Mouse (Mus musculus): ENCODE measurements at regions not wholly inside any gene's neighbourhood (a gene's known extent, or its start where the extent isn't known, plus 50 kb on each side); places are given as distances from the start of the nearest gene placed in this dataset.

DNA sequence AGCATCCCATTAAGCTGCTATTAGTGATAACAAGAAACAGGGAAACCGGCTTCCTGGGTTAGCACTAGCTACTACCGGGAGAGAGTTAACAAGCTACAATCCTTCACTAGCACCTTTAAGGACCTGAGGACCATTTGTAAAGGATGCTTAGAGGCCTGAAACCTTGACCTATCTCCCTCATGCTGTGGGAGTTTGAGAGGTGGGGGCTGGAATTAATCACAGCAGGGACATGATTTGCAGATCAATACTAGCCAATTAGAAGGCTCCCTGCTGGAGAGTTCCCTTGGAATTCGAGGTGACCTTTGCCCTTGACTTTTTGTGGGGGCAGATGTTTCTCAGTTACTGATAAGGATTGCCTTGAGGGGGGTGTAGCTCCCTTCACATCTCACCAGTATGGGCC, 189.3 kb upstream of the Klf7 start:
- Histone ChIP-seq H3K9ac (replicated peaks; ENCODE audit: low read depth, low read length) (no peak overlapping the region), H3K4me3 (ENCODE audit: low read depth, low read length) (no peak overlapping the region), H3K4me1 (ENCODE audit: control insufficient read depth, insufficient read depth) (peaks cover 10% of the 10 kb centered on the region; the same call in 1 of the 2 replicates), H3K9me3 (replicated peaks; ENCODE audit: control insufficient read depth, low read length) (no peaks in the 10 kb centered on the region), H3K27me3 (ENCODE audit: control insufficient read depth, insufficient read depth, low read length) (no peaks in the 10 kb centered on the region), H3K27ac (ENCODE audit: low read depth) (no peak overlapping the region), H3K36me3 (replicated peaks; ENCODE audit: control insufficient read depth, insufficient read depth, low read length) (no peaks in the 10 kb centered on the region), H3K4me2 (ENCODE audit: low read depth, low read length) (no peak overlapping the region)
- DNase-seq (ENCODE audit: low spot score): no peak
- WGBS: 51% methylated on average over 3 of the region's 3 CpGs
- TF ChIP-seq EP300 (IDR thresholded peaks at IDR 0.05; ENCODE audit: low read depth) (no peak), CTCF (IDR thresholded peaks at IDR 0.05; ENCODE audit: low read depth) (no peak)
- no peak for ATAC-seq (ENCODE audit: insufficient read depth, low read depth)

- 68% methylated on average over 15 of the region's 15 CpGs for WGBS
- TF ChIP-seq EP300 (IDR thresholded peaks at IDR 0.05; ENCODE audit: low read depth) (no peak), CTCF (IDR thresholded peaks at IDR 0.05; ENCODE audit: low read depth) (no peak)
- Histone ChIP-seq H3K27me3 (ENCODE audit: control insufficient read depth, insufficient read depth, low read length) (no peaks in the 10 kb centered on the region), H3K9me3 (replicated peaks; ENCODE audit: control insufficient read depth, low read length) (no peaks in the 10 kb centered on the region), H3K9ac (replicated peaks; ENCODE audit: low read depth, low read length) (no peak overlapping the region), H3K4me1 (ENCODE audit: control insufficient read depth, insufficient read depth) (peaks cover 19% of the 10 kb centered on the region), H3K4me3 (ENCODE audit: low read depth, low read length) (no peak overlapping the region), H3K36me3 (replicated peaks; ENCODE audit: control insufficient read depth, insufficient read depth, low read length) (no peaks in the 10 kb centered on the region), H3K4me2 (ENCODE audit: low read depth, low read length) (0 out of 2 replicates have a peak overlapping the region, but pooled peaks have one; percentile 23), H3K27ac (ENCODE audit: low read depth) (peak overlapping the region; percentile 64)
- DNase-seq (ENCODE audit: low spot score) (no peak), ATAC-seq (ENCODE audit: insufficient read depth, low read depth) (no peak)
Measured at GRCm38 (mm10) chr1:64308560-64308959, 186.5 kb upstream of the Klf7 start.

DNA sequence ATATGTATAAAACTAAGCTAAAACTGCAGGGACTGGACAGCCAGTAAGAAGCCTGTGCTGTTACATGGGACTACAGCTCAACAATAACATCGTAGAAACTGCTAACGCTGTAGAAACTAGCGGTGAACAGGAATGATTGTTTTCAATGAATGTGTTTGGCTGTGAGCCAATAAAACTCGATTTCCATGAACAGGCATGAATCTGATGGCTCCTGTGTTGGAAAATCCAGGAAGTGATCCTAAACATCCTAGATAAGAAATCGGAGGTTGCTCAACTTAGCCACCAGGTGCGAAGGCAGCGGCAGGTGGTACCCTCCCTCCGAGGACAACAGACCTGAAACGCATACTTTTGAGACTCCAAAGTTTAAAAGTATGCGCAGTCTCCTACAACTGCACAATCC, 186.0 kb upstream of the Klf7 start:
- Histone ChIP-seq H3K4me2 (ENCODE audit: low read depth, low read length) (0 out of 2 replicates have a peak overlapping the region, but pooled peaks have one; percentile 23), H3K27me3 (ENCODE audit: control insufficient read depth, insufficient read depth, low read length) (no peaks in the 10 kb centered on the region), H3K4me1 (ENCODE audit: control insufficient read depth, insufficient read depth) (peaks cover 22% of the 10 kb centered on the region), H3K36me3 (replicated peaks; ENCODE audit: control insufficient read depth, insufficient read depth, low read length) (no peaks in the 10 kb centered on the region), H3K9me3 (replicated peaks; ENCODE audit: control insufficient read depth, low read length) (no peaks in the 10 kb centered on the region), H3K27ac (ENCODE audit: low read depth) (peak overlapping the region; percentile 64), H3K9ac (replicated peaks; ENCODE audit: low read depth, low read length) (no peak overlapping the region), H3K4me3 (ENCODE audit: low read depth, low read length) (no peak overlapping the region)
- ATAC-seq (ENCODE audit: insufficient read depth, low read depth) (no peak), DNase-seq (ENCODE audit: low spot score) (no peak)
- 64% methylated on average over 10 of the region's 10 CpGs for WGBS
- TF ChIP-seq EP300 (IDR thresholded peaks at IDR 0.05; ENCODE audit: low read depth) (no peak), CTCF (IDR thresholded peaks at IDR 0.05; ENCODE audit: low read depth) (no peak)

GRCm38 (mm10) chr1:64305427-64306213, 183.5 kb upstream of the Klf7 start:
- peak; percentile 89 for DNase-seq (ENCODE audit: low spot score)
- H3K27ac ChIP-seq (ENCODE audit: low read depth): peak overlapping the region; percentile 86
- H3K4me3 ChIP-seq (ENCODE audit: low read depth, low read length): no peak overlapping the region
- peak overlapping the region; percentile 24 for H3K4me2 ChIP-seq (ENCODE audit: low read depth, low read length)
- H3K9me3 ChIP-seq (replicated peaks; ENCODE audit: control insufficient read depth, low read length): no peaks in the 10 kb centered on the region
- no peak overlapping the region for H3K9ac ChIP-seq (replicated peaks; ENCODE audit: low read depth, low read length)
- H3K4me1 ChIP-seq (ENCODE audit: control insufficient read depth, insufficient read depth): peaks cover 23% of the 10 kb centered on the region
- peak; percentile 83 for ATAC-seq (ENCODE audit: insufficient read depth, low read depth)
- H3K36me3 ChIP-seq (replicated peaks; ENCODE audit: control insufficient read depth, insufficient read depth, low read length): no peaks in the 10 kb centered on the region
- H3K27me3 ChIP-seq (ENCODE audit: control insufficient read depth, insufficient read depth, low read length): no peaks in the 10 kb centered on the region
- 21% methylated on average over 13 of the region's 13 CpGs for WGBS
- TF ChIP-seq EP300 (IDR thresholded peaks at IDR 0.05; ENCODE audit: low read depth): peak; percentile 91; the same call in 1 of the 2 replicates
- no peak for TF ChIP-seq CTCF (IDR thresholded peaks at IDR 0.05; ENCODE audit: low read depth)

- TF ChIP-seq CTCF (IDR thresholded peaks at IDR 0.05; ENCODE audit: low read depth) (peak; percentile 30), EP300 (IDR thresholded peaks at IDR 0.05; ENCODE audit: low read depth) (no peak)
- peak overlapping the region; percentile 81 for H3K27ac ChIP-seq (ENCODE audit: low read depth)
- H3K9ac ChIP-seq (replicated peaks; ENCODE audit: low read depth, low read length): peak overlapping the region; percentile 22; the same call in 1 of the 2 replicates
- peak; percentile 78 for DNase-seq (ENCODE audit: low spot score)
- peak overlapping the region; percentile 49 for H3K4me2 ChIP-seq (ENCODE audit: low read depth, low read length)
- H3K27me3 ChIP-seq (ENCODE audit: control insufficient read depth, insufficient read depth, low read length): no peaks in the 10 kb centered on the region
- peaks cover 14% of the 10 kb centered on the region; the same call in 1 of the 2 replicates for H3K4me1 ChIP-seq (ENCODE audit: control insufficient read depth, insufficient read depth)
- WGBS: 6% methylated on average over 9 of the region's 10 CpGs
- no peaks in the 10 kb centered on the region for H3K9me3 ChIP-seq (replicated peaks; ENCODE audit: control insufficient read depth, low read length)
- 0 out of 2 replicates have a peak, but pooled peaks have one; percentile 30 for ATAC-seq (ENCODE audit: insufficient read depth, low read depth)
- H3K36me3 ChIP-seq (replicated peaks; ENCODE audit: control insufficient read depth, insufficient read depth, low read length): no peaks in the 10 kb centered on the region
- H3K4me3 ChIP-seq (ENCODE audit: low read depth, low read length): peak overlapping the region; percentile 36
Measured at GRCm38 (mm10) chr1:64302833-64303358, 180.8 kb upstream of the Klf7 start.
